Mouse (Mus musculus): ENCODE measurements around the gene Olfr1145. TPM values are rescaled to one million over a fixed set of nuclear protein-coding genes. Genes with fewer than 3 reads are reported as not detected.

Olfr1145 gene
- polyA plus RNA-seq (2014; fragmentation: Illumina TruSeq; extraction: RNeasy Lipid Tissue Mini Kit (QIAGEN cat#74804); ENCODE audit: low read depth, low replicate concordance) = not detected

DNA sequence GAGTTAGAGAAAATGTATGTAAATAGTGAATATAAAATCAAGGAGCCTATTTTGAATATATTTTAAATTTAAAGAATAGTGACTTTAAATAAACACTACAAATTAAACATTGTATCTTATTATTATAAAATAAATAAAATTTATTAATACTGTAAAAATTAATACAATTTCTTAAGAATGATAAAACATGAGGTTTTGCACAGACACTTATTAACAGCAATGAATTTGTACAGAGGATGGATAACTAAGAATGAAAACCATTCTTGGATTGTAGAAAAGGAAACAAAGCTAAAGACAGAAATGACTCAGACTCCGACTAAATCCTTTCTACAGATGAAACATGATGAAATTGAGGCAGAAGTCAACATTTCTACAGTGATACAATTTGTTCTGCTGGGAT lies at the start of gene Olfr1145:
TSS of gene Olfr1145 (plus strand) at position 301 of the 400 bp plus-strand sequence.

DNA sequence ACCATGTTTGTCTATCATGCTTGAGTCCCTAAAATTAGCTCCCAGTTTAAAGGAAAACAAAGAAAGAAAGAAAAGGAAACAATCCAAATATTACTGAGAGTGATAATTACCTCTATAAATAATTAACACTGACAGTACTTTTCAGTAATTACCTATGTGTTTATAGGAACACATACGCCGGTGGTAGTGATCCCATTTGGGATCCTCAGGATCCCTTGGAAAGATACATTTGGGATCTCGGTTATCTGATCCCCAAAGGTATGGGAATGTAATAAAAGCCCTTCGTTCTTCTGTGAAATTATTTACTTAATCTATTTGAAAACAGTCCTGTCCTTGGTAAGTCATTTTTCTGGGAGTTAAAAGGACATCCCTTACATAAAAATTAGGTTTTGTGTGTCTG lies 30.4 kb upstream of the Olfr1145 start, which contains the start of gene Olfr152:
TSS of gene Olfr152 (plus strand) at position 301 of the 400 bp plus-strand sequence.

DNA sequence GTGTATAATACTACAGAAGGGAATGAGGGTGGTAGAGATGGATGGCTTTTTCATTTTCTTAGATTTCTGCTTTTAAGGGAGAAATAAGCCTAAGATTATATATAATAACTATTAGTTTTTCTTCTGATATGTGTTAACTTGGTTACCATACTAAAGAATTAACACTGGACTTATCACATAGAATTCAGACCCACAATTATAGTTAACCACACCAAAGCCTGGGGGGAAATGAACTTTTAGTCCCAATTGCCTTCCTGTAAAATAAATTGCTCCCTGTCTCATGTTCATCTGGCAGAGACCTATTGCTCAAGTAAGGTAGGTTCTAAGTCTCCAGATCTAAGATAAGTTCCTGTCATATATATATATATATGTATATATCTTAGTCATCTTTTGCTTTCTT lies 9.3 kb upstream of the Olfr1145 start, which contains the start of gene Olfr1143:
TSS of gene Olfr1143 (plus strand) at position 301 of the 400 bp plus-strand sequence.

DNA sequence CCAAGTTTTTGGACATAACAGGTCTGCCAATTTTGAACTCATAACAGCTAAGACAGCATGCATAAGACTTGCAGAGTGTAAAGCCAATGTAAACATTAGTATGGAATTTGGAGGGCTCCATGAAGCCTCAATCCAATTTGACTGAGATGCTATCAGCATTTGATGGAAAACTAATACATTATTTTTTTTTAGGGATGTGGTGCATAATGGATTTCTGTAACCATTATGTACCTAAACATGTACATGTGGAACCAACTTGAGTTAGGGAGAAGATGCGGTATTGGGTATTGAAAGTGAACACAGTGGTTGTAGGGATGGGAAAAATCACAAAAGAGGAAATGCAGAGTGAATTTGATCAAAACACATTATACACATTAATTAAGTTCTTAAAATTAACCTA lies 20.6 kb downstream of the Olfr1145 start, which contains the start of gene Olfr1148:
TSS of gene Olfr1148 (plus strand) at position 301 of the 400 bp plus-strand sequence.

DNA sequence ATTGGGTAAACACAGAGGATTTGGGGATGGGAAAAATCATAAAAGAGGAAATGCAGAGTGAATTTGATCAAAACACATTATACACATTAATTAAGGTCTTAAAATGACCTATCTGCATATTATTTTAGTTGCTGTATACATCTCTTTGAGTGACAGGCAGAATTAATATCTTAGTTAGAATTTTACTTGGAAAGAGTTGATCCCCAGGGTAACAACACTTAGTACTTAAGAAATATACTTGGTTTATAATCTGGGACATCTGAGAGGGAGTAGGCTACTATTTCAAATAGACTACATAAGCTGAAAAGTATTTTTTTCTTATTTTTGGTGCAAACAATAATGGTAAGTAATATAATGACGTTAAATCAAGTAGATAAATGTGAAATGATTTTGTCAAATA lies 34.1 kb downstream of the Olfr1145 start, which contains the start of gene Olfr1150-ps1:
TSS of gene Olfr1150-ps1 (plus strand) at position 301 of the 400 bp plus-strand sequence.

DNA sequence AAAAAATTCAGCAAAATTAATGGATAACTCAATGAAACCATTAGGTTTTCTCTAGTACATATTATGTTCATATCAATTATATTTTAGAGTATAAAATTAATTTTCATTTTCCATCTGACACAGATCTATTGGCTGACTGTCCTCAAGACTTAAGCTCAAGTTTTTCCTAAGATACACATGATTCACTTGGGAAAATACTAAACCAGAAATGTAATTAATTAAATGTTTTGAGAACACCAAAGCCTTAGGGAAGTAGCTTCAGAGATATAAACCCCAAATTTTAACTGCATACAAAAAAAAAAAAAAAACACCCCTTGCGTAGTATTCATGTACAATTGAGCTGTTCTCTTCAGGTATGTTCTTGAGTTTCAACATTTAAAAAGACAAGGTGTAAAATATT lies 45.9 kb downstream of the Olfr1145 start, which contains the start of gene Olfr1151:
TSS of gene Olfr1151 (plus strand) at position 301 of the 400 bp plus-strand sequence.

Other genes with a start within 250 kb of the Olfr1145 start
- not detected for gene Olfr1129, start 235.9 kb upstream of the Olfr1145 start, polyA plus RNA-seq (2014; fragmentation: Illumina TruSeq; extraction: RNeasy Lipid Tissue Mini Kit (QIAGEN cat#74804); ENCODE audit: low read depth, low replicate concordance)
- gene Olfr1130, start 203.6 kb upstream of the Olfr1145 start, polyA plus RNA-seq (2014; fragmentation: Illumina TruSeq; extraction: RNeasy Lipid Tissue Mini Kit (QIAGEN cat#74804); ENCODE audit: low read depth, low replicate concordance) = not detected
- gene Olfr1131, start 182.7 kb upstream of the Olfr1145 start, polyA plus RNA-seq (2014; fragmentation: Illumina TruSeq; extraction: RNeasy Lipid Tissue Mini Kit (QIAGEN cat#74804); ENCODE audit: low read depth, low replicate concordance) = not detected
- gene Olfr1132, start 172.3 kb upstream of the Olfr1145 start, polyA plus RNA-seq (2014; fragmentation: Illumina TruSeq; extraction: RNeasy Lipid Tissue Mini Kit (QIAGEN cat#74804); ENCODE audit: low read depth, low replicate concordance) = not detected
- gene Olfr1133, start 162.4 kb upstream of the Olfr1145 start, polyA plus RNA-seq (2014; fragmentation: Illumina TruSeq; extraction: RNeasy Lipid Tissue Mini Kit (QIAGEN cat#74804); ENCODE audit: low read depth, low replicate concordance) = not detected
- gene Olfr1134, start 151.4 kb upstream of the Olfr1145 start, polyA plus RNA-seq (2014; fragmentation: Illumina TruSeq; extraction: RNeasy Lipid Tissue Mini Kit (QIAGEN cat#74804); ENCODE audit: low read depth, low replicate concordance) = not detected
- gene Olfr1135, start 136.2 kb upstream of the Olfr1145 start, polyA plus RNA-seq (2014; fragmentation: Illumina TruSeq; extraction: RNeasy Lipid Tissue Mini Kit (QIAGEN cat#74804); ENCODE audit: low read depth, low replicate concordance) = not detected
- not detected for gene Olfr1136, start 115.9 kb upstream of the Olfr1145 start, polyA plus RNA-seq (2014; fragmentation: Illumina TruSeq; extraction: RNeasy Lipid Tissue Mini Kit (QIAGEN cat#74804); ENCODE audit: low read depth, low replicate concordance)
- gene Olfr1137, start 96.6 kb upstream of the Olfr1145 start, polyA plus RNA-seq (2014; fragmentation: Illumina TruSeq; extraction: RNeasy Lipid Tissue Mini Kit (QIAGEN cat#74804); ENCODE audit: low read depth, low replicate concordance) = not detected
- gene Olfr1138, start 69.8 kb upstream of the Olfr1145 start, polyA plus RNA-seq (2014; fragmentation: Illumina TruSeq; extraction: RNeasy Lipid Tissue Mini Kit (QIAGEN cat#74804); ENCODE audit: low read depth, low replicate concordance) = not detected
- gene Olfr1140, start 66.1 kb upstream of the Olfr1145 start, polyA plus RNA-seq (2014; fragmentation: Illumina TruSeq; extraction: RNeasy Lipid Tissue Mini Kit (QIAGEN cat#74804); ENCODE audit: low read depth, low replicate concordance) = not detected
- not detected for gene Olfr1141, start 55.8 kb upstream of the Olfr1145 start, polyA plus RNA-seq (2014; fragmentation: Illumina TruSeq; extraction: RNeasy Lipid Tissue Mini Kit (QIAGEN cat#74804); ENCODE audit: low read depth, low replicate concordance)
- not detected for gene Olfr152, start 30.3 kb upstream of the Olfr1145 start, polyA plus RNA-seq (2014; fragmentation: Illumina TruSeq; extraction: RNeasy Lipid Tissue Mini Kit (QIAGEN cat#74804); ENCODE audit: low read depth, low replicate concordance)
- not detected for gene Olfr1143, start 9.2 kb upstream of the Olfr1145 start, polyA plus RNA-seq (2014; fragmentation: Illumina TruSeq; extraction: RNeasy Lipid Tissue Mini Kit (QIAGEN cat#74804); ENCODE audit: low read depth, low replicate concordance)
- gene Olfr1148, start 20.7 kb downstream of the Olfr1145 start, polyA plus RNA-seq (2014; fragmentation: Illumina TruSeq; extraction: RNeasy Lipid Tissue Mini Kit (QIAGEN cat#74804); ENCODE audit: low read depth, low replicate concordance) = not detected
- gene Olfr1150-ps1, start 34.2 kb downstream of the Olfr1145 start, polyA plus RNA-seq (2014; fragmentation: Illumina TruSeq; extraction: RNeasy Lipid Tissue Mini Kit (QIAGEN cat#74804); ENCODE audit: low read depth, low replicate concordance) = not detected
- not detected for gene Olfr1151, start 46.0 kb downstream of the Olfr1145 start, polyA plus RNA-seq (2014; fragmentation: Illumina TruSeq; extraction: RNeasy Lipid Tissue Mini Kit (QIAGEN cat#74804); ENCODE audit: low read depth, low replicate concordance)
- gene Olfr1152, start 56.7 kb downstream of the Olfr1145 start, polyA plus RNA-seq (2014; fragmentation: Illumina TruSeq; extraction: RNeasy Lipid Tissue Mini Kit (QIAGEN cat#74804); ENCODE audit: low read depth, low replicate concordance) = not detected
- gene Olfr1153, start 85.1 kb downstream of the Olfr1145 start, polyA plus RNA-seq (2014; fragmentation: Illumina TruSeq; extraction: RNeasy Lipid Tissue Mini Kit (QIAGEN cat#74804); ENCODE audit: low read depth, low replicate concordance) = not detected
- not detected for gene Olfr1154, start 95.3 kb downstream of the Olfr1145 start, polyA plus RNA-seq (2014; fragmentation: Illumina TruSeq; extraction: RNeasy Lipid Tissue Mini Kit (QIAGEN cat#74804); ENCODE audit: low read depth, low replicate concordance)
- not detected for gene Olfr1155, start 135.3 kb downstream of the Olfr1145 start, polyA plus RNA-seq (2014; fragmentation: Illumina TruSeq; extraction: RNeasy Lipid Tissue Mini Kit (QIAGEN cat#74804); ENCODE audit: low read depth, low replicate concordance)
- not detected for gene Olfr1156, start 143.3 kb downstream of the Olfr1145 start, polyA plus RNA-seq (2014; fragmentation: Illumina TruSeq; extraction: RNeasy Lipid Tissue Mini Kit (QIAGEN cat#74804); ENCODE audit: low read depth, low replicate concordance)
- not detected for gene Olfr1157, start 158.5 kb downstream of the Olfr1145 start, polyA plus RNA-seq (2014; fragmentation: Illumina TruSeq; extraction: RNeasy Lipid Tissue Mini Kit (QIAGEN cat#74804); ENCODE audit: low read depth, low replicate concordance)
- not detected for gene Olfr74, start 164.8 kb downstream of the Olfr1145 start, polyA plus RNA-seq (2014; fragmentation: Illumina TruSeq; extraction: RNeasy Lipid Tissue Mini Kit (QIAGEN cat#74804); ENCODE audit: low read depth, low replicate concordance)
- not detected for gene Olfr1158, start 180.3 kb downstream of the Olfr1145 start, polyA plus RNA-seq (2014; fragmentation: Illumina TruSeq; extraction: RNeasy Lipid Tissue Mini Kit (QIAGEN cat#74804); ENCODE audit: low read depth, low replicate concordance)
- not detected for gene Olfr1160, start 198.4 kb downstream of the Olfr1145 start, polyA plus RNA-seq (2014; fragmentation: Illumina TruSeq; extraction: RNeasy Lipid Tissue Mini Kit (QIAGEN cat#74804); ENCODE audit: low read depth, low replicate concordance)
- gene Olfr1161, start 213.0 kb downstream of the Olfr1145 start, polyA plus RNA-seq (2014; fragmentation: Illumina TruSeq; extraction: RNeasy Lipid Tissue Mini Kit (QIAGEN cat#74804); ENCODE audit: low read depth, low replicate concordance) = not detected
- not detected for gene Olfr73, start 227.9 kb downstream of the Olfr1145 start, polyA plus RNA-seq (2014; fragmentation: Illumina TruSeq; extraction: RNeasy Lipid Tissue Mini Kit (QIAGEN cat#74804); ENCODE audit: low read depth, low replicate concordance)
- gene Olfr1162, start 241.3 kb downstream of the Olfr1145 start, polyA plus RNA-seq (2014; fragmentation: Illumina TruSeq; extraction: RNeasy Lipid Tissue Mini Kit (QIAGEN cat#74804); ENCODE audit: low read depth, low replicate concordance) = not detected

All from adipose tissue, adult 10 weeks (tissue).